Mouse (Mus musculus) spleen, postnatal 10 days (tissue): Measurements from ENCODE around the gene Pla2g7.

Experiments
- DNase-seq, 2 experiments: peaks; one replicate each; pipeline ENCODE4 v3.0.0; 2021 to 2022; ENCODE audit warnings: low spot score in 2 of 2

The Pla2g7 gene

DNA sequence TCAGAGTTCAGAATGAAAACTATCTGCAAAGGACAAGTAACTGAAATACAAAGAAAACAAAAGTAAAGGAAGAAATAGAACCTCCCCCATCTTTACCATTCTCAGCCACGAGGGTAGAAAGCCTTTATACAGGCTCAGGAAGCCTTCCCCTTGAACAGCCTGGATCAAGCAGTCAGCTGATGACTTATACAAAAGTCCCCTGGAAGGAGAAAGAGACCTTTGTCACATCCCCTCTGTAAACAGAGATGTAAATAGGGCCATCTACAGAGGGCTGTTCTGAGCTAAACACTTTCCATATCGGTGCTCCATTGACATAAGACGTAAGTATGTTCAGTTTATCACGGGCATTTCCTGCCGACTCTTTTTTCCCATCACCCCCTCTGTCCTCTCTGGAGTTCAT lies 79.0 kb downstream of the Pla2g7 start:
- DNase-seq: no peak

DNA sequence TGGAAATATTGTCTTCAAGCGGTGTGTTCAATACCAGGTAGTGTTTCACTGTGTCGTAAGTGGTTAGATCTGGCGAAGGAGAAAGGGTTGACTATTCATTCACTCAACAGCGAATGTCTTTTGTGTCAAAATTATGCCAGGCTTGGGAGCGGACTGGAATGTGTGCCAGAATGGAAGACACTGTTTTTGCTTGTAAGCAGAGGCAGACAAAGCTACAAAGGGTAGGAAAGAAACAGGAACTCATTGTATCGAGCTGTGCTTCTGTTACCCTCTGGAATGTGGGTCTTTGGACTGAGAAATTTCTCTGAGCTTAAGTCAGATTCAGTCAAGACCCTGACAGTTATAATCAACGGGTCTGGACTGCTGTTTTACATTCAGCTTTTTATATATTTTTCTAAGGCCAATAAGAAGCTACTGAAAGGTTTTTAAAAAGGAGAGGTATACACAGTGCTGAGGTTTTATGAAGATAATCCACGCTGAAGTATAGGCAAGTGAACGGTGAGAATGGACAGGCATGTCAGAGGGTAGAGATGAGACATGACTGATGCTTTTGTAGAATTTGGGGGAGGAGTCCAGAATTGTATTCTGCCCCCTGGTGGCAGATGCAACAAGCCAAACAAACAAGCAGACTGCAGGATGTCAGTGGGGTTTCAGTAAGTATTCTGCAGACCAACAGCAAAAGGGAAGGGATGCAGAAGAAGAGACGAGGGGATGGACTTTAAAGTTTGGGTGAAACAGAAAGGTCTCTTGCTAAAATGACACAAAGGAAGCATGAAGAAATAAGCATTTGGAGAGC lies 81.9 kb downstream of the Pla2g7 start:
- DNase-seq: peak in 1 of 2 experiments; percentile 39

DNA sequence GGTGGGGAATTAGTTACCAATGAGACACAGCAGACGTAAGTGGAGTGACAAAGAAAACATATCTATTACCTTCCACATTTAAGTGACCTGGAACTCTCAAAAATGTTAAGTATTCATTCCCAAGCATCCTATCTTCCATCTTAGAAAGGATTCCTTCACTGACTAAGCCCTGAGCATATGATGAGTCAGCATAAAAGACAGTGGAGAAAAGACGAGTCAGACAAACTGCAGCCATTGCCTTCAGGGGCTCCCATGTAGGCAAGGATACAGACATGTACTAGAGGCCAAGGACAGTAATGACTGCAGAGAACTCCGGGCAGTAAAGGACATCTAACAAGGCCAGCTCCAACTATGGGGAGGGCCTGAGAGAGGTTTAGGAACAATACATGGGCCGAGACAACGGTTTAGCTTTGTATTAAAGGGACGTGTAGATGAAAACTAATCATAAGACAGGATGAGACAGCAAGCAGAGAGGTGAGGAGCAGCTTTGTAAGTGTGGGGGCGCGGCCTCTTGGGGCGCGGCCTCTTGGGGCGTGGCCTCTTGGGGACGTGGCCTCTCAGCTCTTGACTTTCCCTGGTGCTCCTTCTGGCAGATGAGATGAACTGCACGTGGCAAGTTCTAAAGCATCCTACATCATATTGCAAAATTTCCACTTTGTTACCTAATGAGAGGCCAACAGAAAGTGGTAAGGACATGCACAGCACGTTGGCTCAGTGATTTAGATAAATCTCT lies 83.6 kb downstream of the Pla2g7 start:
- no peak for DNase-seq
